Mouse (Mus musculus): ENCODE results near the gene Gm10188.

Gene Gm10188

DNA sequence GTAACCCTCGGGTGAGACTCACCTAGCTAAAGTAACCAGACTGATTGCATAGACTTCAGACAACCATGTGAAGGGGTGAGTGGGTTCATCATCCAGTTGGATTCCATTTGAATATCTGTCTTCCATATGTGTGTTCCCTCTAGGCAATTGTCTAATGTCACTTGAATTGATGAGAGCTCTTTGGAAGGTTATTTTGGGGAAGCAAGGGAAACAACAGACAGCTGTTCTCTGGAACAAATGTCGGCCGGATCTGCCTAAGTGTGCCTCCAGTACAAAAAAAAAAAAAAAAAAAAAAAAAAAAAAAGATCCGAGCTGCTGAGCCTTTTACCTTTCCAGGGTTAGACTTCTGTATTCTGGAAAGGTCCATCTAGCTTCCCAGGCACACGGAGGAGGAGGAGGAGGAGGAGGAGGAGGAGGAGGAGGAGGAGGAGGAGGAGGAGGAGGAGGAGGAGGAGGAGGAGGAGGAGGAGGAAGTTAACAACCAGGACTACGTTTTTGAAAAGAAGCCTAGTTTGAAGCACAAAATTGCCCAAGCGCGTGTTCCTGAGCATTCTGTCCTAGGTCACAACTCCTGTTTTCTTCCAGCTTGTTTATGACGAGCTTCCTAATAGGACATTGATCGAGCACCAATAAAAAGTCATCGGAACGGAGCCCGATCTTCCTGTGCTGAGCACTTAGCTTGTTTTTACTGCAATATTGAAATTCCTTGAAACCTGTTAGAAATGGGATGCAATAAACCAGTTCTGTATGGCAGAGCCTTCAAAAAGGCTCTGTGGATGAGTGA is 3.1 kb downstream of the Gm10188 start:
- no peak for DNase-seq (ENCODE audit: extremely low read depth, low read depth, low spot score)

DNA sequence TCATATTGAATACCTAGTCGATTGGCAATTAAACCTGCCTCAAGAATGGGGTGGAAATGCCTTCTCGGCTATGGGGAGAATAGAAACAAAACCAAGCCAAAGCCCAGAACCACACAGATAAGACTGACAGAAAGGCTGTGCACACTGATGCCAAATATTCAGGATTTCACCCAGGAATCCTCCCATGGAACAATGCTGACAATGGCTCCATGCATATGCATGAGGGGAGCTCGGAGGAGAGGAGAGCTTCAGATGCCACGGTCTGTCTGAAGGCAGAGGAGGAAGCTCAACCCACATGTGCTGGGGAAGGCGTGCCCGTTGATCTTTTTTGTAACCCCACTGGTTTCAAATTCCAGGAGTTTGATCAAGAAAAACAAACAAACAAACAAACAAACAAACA is 7.4 kb downstream of the Gm10188 start:
- DNase-seq (ENCODE audit: extremely low read depth, low read depth, low spot score) = no peak

DNA sequence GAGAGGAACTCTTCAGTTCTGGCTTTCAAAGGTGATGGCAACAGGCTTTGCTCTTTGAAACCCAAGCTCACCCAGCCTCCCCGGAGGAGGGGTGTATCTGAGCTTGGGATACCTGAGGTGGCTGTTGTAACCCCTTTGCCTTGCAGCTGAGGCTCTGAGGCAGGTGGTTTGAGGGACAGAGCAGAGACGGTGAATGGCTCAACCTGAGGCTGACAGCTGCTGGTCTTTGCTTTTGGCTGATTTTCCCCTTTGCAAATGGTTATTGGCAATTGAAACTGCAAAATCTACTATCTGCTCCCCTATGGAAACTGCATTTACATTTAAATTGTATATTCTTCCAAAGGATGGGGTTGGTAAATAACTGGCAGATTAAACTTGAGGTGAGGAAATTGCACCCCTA is 7.9 kb downstream of the Gm10188 start:
- DNase-seq (ENCODE audit: extremely low read depth, low read depth, low spot score) = no peak

DNA sequence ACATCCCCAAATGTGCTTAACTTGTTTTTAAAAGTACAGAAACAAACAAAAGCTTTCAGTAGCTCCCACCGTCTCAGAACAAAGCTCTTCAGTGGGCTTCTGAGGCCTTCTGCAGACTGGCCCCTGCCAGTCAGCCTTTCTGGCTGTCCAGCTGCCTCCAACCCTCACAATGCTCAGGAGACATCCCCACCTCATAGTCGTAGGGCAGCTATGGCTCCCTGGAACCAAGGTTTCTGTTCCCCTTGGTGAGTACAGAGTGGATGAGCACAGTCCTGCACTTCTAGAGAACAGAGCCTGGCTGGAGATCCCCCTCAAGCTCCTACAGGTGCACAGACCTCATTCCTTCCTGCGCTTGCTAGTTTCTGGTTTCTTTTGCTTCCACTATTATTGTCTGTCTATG is 13.3 kb downstream of the Gm10188 start:
- DNase-seq (ENCODE audit: extremely low read depth, low read depth, low spot score) = no peak

DNA sequence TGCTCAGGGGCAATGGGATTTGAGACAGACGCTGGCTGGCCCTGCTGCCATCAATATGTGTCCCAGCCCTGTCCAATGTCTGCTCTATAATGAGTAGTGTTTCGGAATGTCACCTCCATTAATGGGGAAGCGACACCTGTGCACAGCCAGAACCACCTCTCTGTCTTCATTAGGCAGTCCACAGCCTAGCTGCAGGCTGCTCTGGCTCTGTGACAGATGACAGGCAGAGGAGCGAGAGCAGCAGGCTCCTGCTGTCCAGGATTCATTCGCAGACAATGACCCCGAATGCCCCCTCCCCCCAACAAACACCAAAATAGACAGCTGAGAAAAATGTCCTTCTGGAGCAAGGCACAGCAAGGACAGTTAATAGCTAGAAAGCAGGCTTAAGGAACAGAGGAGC is 16.5 kb downstream of the Gm10188 start:
- DNase-seq (ENCODE audit: extremely low read depth, low read depth, low spot score) = no peak

- DNase-seq (ENCODE audit: extremely low read depth, low read depth, low spot score) = no peak
Observed at GRCm38 (mm10) chr1:132212218-132212617, 17.3 kb downstream of the Gm10188 start.

- no peak for DNase-seq (ENCODE audit: extremely low read depth, low read depth, low spot score)
Observed at GRCm38 (mm10) chr1:132211672-132212071, 17.9 kb downstream of the Gm10188 start.

GRCm38 (mm10) chr1:132210922-132211321 is 18.6 kb downstream of the Gm10188 start:
- no peak for DNase-seq (ENCODE audit: extremely low read depth, low read depth, low spot score)

GRCm38 (mm10) chr1:132209400-132209799 is 20.2 kb downstream of the Gm10188 start:
- no peak for DNase-seq (ENCODE audit: extremely low read depth, low read depth, low spot score)

- no peak for DNase-seq (ENCODE audit: extremely low read depth, low read depth, low spot score)
Observed at GRCm38 (mm10) chr1:132208154-132208553, 21.4 kb downstream of the Gm10188 start.

DNA sequence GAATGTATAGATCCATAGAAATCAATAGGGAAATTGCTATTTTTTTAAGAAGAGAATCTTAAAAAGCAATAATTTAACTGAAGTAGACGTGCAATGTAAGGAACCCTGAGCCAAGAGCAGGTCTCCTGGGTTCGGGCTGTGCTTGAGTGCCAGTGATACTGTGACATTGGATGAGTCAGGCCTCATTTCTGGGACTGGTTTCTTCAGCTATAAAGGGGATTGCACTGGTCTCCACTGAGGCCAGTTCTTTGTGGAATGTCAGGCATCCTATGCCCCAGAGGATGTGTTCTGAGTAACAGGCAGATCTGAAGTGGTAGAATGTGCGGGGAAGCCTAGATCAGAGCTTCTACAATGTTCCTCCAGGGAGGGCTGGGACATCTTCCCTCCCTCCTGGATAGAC is 22.7 kb downstream of the Gm10188 start:
- no peak for DNase-seq (ENCODE audit: extremely low read depth, low read depth, low spot score)

- DNase-seq (ENCODE audit: extremely low read depth, low read depth, low spot score) = no peak
Observed at GRCm38 (mm10) chr1:132205958-132206357, 23.6 kb downstream of the Gm10188 start.

GRCm38 (mm10) chr1:132202771-132203170 is 26.8 kb downstream of the Gm10188 start:
- DNase-seq (ENCODE audit: extremely low read depth, low read depth, low spot score) = no peak

DNA sequence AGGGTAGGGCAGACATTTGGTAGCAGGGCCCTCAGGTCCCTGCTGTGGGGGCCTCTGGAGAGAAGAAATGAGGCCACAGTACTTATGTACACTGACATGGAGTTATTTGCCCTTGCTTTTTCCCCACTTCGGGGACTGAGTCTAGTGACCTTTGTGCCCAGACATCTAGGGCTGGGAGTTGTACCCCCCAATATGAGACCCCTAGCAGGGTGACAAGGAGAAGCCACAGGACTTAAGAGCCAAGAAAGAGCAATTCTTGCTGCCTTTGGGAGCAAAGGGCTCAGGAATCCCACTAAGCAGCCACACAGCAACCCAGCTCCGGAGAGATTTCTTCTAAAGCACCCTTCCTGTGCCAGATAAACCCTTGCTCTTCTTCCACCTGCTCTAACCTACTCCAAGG is 27.6 kb downstream of the Gm10188 start:
- DNase-seq (ENCODE audit: extremely low read depth, low read depth, low spot score) = no peak

DNA sequence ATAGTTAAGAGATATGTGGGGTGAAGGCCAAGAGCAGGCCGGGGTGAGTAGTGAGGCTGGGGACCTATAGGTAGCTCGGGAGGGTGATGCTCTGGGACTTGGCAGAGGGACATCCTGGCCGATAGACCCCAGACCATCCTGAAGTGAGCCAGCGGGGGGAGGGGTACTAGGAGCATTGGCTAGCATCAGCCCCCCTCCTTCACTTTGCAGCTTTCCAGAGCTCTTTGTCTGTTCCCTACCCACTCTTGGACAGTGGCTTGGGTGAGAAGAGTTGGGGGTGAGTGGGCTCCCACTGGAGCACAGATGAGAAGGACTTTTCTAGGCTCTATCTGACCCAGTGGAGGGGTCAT is 28.1 kb downstream of the Gm10188 start:
- no peak for DNase-seq (ENCODE audit: extremely low read depth, low read depth, low spot score)

DNA sequence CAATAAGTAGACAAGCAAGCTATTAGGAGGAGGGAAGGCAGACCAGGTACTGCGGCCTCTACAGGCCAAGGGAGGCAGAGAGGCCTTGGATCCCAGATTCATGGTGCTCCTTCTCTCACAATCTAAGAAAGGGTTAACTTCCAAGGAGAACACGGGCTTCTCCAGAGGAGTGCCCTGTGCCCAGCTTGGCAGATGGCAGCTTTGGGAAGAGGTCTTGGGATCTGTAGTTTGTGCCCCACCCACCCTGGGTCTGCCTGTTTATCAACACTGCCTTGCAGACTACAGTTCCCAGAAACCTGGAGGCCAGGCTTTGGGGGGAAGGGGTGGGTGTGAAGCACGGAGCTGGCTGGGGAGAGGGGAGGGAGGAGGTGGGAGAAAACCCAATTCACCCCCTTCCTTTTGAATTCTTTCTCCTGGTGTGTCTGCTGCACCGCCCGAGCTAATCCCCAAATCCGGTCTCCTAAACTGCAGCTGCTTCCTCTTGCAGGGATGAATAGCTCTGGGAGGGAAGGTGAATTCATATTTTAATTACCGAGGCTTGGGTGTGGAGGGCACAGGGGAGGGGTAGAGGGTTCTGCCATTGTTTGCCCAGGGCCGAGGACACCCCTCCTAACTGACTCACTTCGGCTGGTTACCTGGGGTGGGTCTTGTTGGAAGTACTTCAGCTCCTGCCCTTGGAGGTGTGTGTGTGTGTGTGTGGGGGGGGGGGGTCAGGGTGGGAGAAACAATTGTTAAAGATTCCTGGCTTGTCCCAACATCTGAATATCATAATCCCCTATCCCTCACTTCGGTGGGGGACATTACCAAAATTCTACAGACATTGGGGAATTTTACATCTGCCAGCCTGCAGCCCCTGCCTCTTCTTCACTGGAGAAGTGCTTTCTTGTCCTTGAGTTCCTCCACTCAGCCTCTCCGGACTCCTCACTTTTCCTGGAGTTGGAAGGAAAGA is 28.7 kb downstream of the Gm10188 start:
- DNase-seq (ENCODE audit: extremely low read depth, low read depth, low spot score) = no peak

- DNase-seq (ENCODE audit: extremely low read depth, low read depth, low spot score) = no peak
Observed at GRCm38 (mm10) chr1:132199934-132200333, 29.6 kb downstream of the Gm10188 start.

DNA sequence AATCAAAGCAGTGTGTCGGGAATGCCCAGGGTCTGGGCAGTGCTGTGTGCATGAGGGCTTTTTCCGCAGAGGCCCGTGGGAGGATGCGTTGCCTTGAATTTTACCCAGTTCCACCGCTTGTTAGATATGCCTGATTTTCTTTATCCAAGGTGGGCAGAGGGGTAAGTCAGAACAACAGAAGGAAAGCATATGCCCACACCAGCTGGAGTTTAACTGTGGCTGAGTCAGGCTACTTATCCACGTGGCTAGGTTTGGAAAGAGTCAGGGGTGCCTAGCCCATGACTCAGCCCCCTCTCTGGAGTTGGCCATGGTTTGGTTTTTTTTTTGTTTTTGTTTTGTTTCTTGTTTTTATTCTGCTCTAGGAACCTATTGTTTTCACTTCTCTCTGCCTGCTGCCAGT is 30.3 kb downstream of the Gm10188 start:
- DNase-seq (ENCODE audit: extremely low read depth, low read depth, low spot score) = no peak

- no peak for DNase-seq (ENCODE audit: extremely low read depth, low read depth, low spot score)
Observed at GRCm38 (mm10) chr1:132198401-132199071, 31.0 kb downstream of the Gm10188 start.

DNA sequence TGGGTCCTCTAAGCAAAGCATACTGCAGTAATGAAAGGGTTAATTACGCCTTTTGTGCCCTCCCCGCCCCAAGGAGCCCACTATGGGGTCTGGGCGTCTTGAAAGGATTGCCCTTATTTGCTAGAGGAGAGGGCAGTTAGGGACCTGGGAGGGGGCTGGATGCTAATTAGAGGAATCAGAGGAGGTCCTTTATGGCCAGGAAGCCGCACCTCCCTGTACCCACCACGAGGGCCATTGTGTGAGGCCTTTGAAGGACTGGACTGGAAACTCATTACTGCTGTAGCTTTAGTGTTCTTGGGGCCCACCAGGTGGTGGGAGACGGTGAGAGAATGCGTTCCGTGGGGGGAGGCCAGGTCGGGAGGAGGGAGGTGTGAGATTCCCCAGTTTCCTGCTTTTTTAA is 31.9 kb downstream of the Gm10188 start:
- no peak for DNase-seq (ENCODE audit: extremely low read depth, low read depth, low spot score)

- DNase-seq (ENCODE audit: extremely low read depth, low read depth, low spot score) = no peak
Observed at GRCm38 (mm10) chr1:132196337-132196736, 33.2 kb downstream of the Gm10188 start.

DNA sequence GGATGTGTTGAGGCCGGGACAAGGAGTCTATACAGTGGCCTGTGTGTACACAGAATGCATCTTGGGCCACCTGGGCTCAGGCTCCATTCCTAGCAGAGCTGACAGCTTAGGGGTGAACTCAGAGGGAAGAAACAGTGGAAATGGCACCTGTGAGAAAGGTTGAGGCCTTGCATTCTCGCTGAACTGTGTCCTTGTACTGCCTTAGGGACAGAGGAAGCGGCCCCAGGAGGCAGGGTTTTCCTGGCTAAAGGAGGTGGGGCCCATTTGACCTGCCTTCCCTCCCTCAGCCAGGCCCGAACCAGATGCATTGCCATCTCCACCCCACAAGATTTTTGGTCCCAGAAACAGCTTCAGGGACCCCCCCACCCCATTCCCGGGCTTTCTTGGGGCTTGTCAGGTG is 33.9 kb downstream of the Gm10188 start:
- DNase-seq (ENCODE audit: extremely low read depth, low read depth, low spot score) = no peak
